Mouse (Mus musculus): ENCODE data around the gene Syt7.

GRCm38 (mm10) chr19:10444685-10445369 is 55.9 kb downstream of the Syt7 start:
- TF ChIP-seq CTCF (IDR thresholded peaks at IDR 0.05; ENCODE audit: borderline replicate concordance, insufficient read depth, low read depth, low read length) (no peak), POLR2A (IDR thresholded peaks at IDR 0.05; ENCODE audit: borderline replicate concordance, insufficient read depth, low read length) (no peak)
